Comparison of ENCODE assay signal across 12 mouse cellular contexts in genomic region chr12:86835899-86836298, GRCm38 (mm10). TPM values are rescaled to one million over a fixed set of nuclear protein-coding genes. Genes with fewer than 3 reads are reported as not detected.
DNase-seq lines count a peak whose midpoint lies in the region; ATAC-seq and TF ChIP-seq lines count a peak whose summit lies in the region.
"Had no signal": no experiment of that assay in that cellular context is flagged by ENCODE, and none has a peak within 500 bp of the region (broad histone marks: within the 10 kb centered on the region; RNA-seq: fewer than 3 reads in every experiment).

No protein-coding gene starts in this region.

- no peak overlapping the region for H3K4me3 ChIP-seq in heart, embryonic 13.5 days
- no peak overlapping the region for H3K4me3 ChIP-seq in spleen, adult 2 months (ENCODE audit: extremely low read depth, insufficient read depth, insufficient read length)
- no peak overlapping the region for H3K4me3 ChIP-seq in heart, embryonic 15.5 days
- H3K4me3 ChIP-seq: forebrain, embryonic 15.5 days; hindbrain, embryonic 12.5 days; midbrain, embryonic 12.5 days had no signal

- peak overlapping the region; percentile 86 for H3K27ac ChIP-seq in heart, embryonic 13.5 days (replicated peaks)
- peak overlapping the region; percentile 90 for H3K27ac ChIP-seq in spleen, adult 2 months (ENCODE audit: insufficient read depth, low read length)
- H3K27ac ChIP-seq in heart, embryonic 15.5 days = peak overlapping the region; percentile 89
- H3K27ac ChIP-seq: hindbrain, embryonic 12.5 days had no signal

- no peaks in the 10 kb centered on the region for H3K36me3 ChIP-seq in heart, embryonic 13.5 days
- H3K36me3 ChIP-seq in spleen, adult 2 months (ENCODE audit: control insufficient read depth, insufficient read depth, low read length) = no peaks in the 10 kb centered on the region
- H3K36me3 ChIP-seq in heart, embryonic 15.5 days = no peaks in the 10 kb centered on the region
- H3K36me3 ChIP-seq in splenic B cell, adult 2 months (ENCODE audit: control insufficient read depth, insufficient read depth, low read length, poor library complexity, severe bottlenecking) = no peaks in the 10 kb centered on the region
- H3K36me3 ChIP-seq: forebrain, embryonic 15.5 days; G1E; hindbrain, embryonic 12.5 days; midbrain, embryonic 12.5 days had no signal

- H3K9ac ChIP-seq in heart, embryonic 13.5 days = no peak overlapping the region
- H3K9ac ChIP-seq in heart, embryonic 15.5 days = no peak overlapping the region
- H3K9ac ChIP-seq: forebrain, embryonic 15.5 days; hindbrain, embryonic 12.5 days; midbrain, embryonic 12.5 days had no signal

- no peak for TF ChIP-seq POLR2A in spleen, adult 2 months (IDR thresholded peaks at IDR 0.05; ENCODE audit: low read depth, low read length)

- ATAC-seq in heart, embryonic 13.5 days (ENCODE audit: extremely low read depth, insufficient number of reproducible peaks, low FRiP score, low TSS enrichment) = no peak
- ATAC-seq in heart, embryonic 15.5 days (replicated peaks; ENCODE audit: insufficient number of reproducible peaks, insufficient read depth, low FRiP score, low read depth) = no peak
- ATAC-seq in inflammation-experienced regulatory T-cells, adult 6 months = no peak

- no peak overlapping the region for H3K4me2 ChIP-seq in heart, embryonic 13.5 days
- H3K4me2 ChIP-seq in heart, embryonic 15.5 days = no peak overlapping the region

- H3K27me3 ChIP-seq in heart, embryonic 13.5 days (replicated peaks) = no peaks in the 10 kb centered on the region
- H3K27me3 ChIP-seq in spleen, adult 2 months (ENCODE audit: control insufficient read depth, insufficient read depth, low read length) = no peaks in the 10 kb centered on the region
- no peaks in the 10 kb centered on the region for H3K27me3 ChIP-seq in heart, embryonic 15.5 days
- no peaks in the 10 kb centered on the region for H3K27me3 ChIP-seq in splenic B cell, adult 2 months (ENCODE audit: control insufficient read depth, insufficient read depth, low read length, poor library complexity, severe bottlenecking)
- H3K27me3 ChIP-seq: forebrain, embryonic 15.5 days; hindbrain, embryonic 12.5 days had no signal

- no peak for TF ChIP-seq CTCF in spleen, adult 2 months (IDR thresholded peaks at IDR 0.05; ENCODE audit: extremely low read depth, insufficient read depth, insufficient read length, insufficient replicate concordance)

- DNase-seq in heart, postnatal 25 days (ENCODE audit: low spot score) = no peak
- peak in 1 of 2 experiments; percentile 42 for DNase-seq in spleen, adult 2 months (ENCODE audit: low read depth in 1 of 2, low spot score in 2 of 2)
- DNase-seq in spleen, adult 12 weeks (ENCODE audit: low spot score) = no peak
- DNase-seq in splenic B cell, adult 2 months (ENCODE audit: low read depth, low spot score) = peak; percentile 73
- no peak for DNase-seq in layer of hippocampus, postnatal 36 days

- peaks cover 79% of the 10 kb centered on the region for H3K4me1 ChIP-seq in heart, embryonic 13.5 days
- peaks cover 38% of the 10 kb centered on the region for H3K4me1 ChIP-seq in spleen, adult 2 months (ENCODE audit: control insufficient read depth, insufficient read depth, insufficient read length)
- H3K4me1 ChIP-seq in heart, embryonic 15.5 days (replicated peaks) = peaks cover 66% of the 10 kb centered on the region

- WGBS in heart, embryonic 13.5 days = 71% methylated on average over 3 of the region's 3 CpGs
- WGBS in spleen, adult 2 months = 10% methylated on average over 3 of the region's 3 CpGs
- 62% methylated on average over 3 of the region's 3 CpGs for WGBS in heart, embryonic 15.5 days

- intact Hi-C loops in heart, postnatal 25 days (cut with DNase I) = loop anchor here (2.0 kb wide), 1 partner anchor 59 kb away; no protein-coding TSS in a partner anchor

- H3K9me3 ChIP-seq in heart, embryonic 13.5 days = no peaks in the 10 kb centered on the region
- no peaks in the 10 kb centered on the region for H3K9me3 ChIP-seq in heart, embryonic 15.5 days (replicated peaks)
- H3K9me3 ChIP-seq: forebrain, embryonic 15.5 days; G1E; hindbrain, embryonic 12.5 days; midbrain, embryonic 12.5 days had no signal

RNA-seq across cellular contexts. Expression of gene Irf2bpl, which starts 48.7 kb away (rescaled TPM):
- polyA plus RNA-seq in heart, embryonic 13.5 days (2015; fragmentation: Nextera tagmentation; extraction: Ambion mirVana) = 32.7 and 34.1 TPM in 2 replicates
- 10 to 100 TPM; 33.3 to 36.9 TPM for total RNA-seq in heart, postnatal 25 days (2021)
- polyA plus RNA-seq in spleen, adult 2 months (2012; rRNA removed) = 33.2 and 50.3 TPM in 2 replicates
- 40.1 and 41.7 TPM in 2 replicates for polyA plus RNA-seq in heart, embryonic 15.5 days (2015; fragmentation: Nextera tagmentation; extraction: Ambion mirVana)
- polyA plus RNA-seq in inflammation-experienced regulatory T-cells, adult 6 months (2017; shearing (Covaris generic)) = 10 to 100 TPM in 1 of 3 experiments, 1 to 10 TPM in 2; 8.0 to 14.6 (median 9.4) TPM
- 10 to 100 TPM; 68.3 to 69.5 TPM for total RNA-seq in layer of hippocampus, postnatal 36 days (2021)
